Mouse (Mus musculus) kidney, embryonic 15.5 days (tissue): ENCODE results near the gene Apobec2. TPM values are rescaled to one million over a fixed set of nuclear protein-coding genes. Genes with fewer than 3 reads are reported as not detected.

Experiments used
- ATAC-seq: fragments of 200-750 bp; cut with Nextera tagmentation; replicated peaks from 2 replicates; pipeline ENCODE4 v1.8.0; 2017; ENCODE audit warnings: moderate TSS enrichment; ENCODE audit not compliant: low FRiP score
- H3K27ac ChIP-seq: fragments of 300-500 bp; sonication (generic); 2 replicates; pipeline ENCODE4 v1.5.1; 2015; ENCODE audit warnings: mild to moderate bottlenecking, inconsistent platforms
- H3K27me3 ChIP-seq: fragments of 300-500 bp; sonication (generic); 2 replicates; pipeline ENCODE4 v1.6.1; 2015; ENCODE audit warnings: inconsistent platforms
- H3K36me3 ChIP-seq: fragments of 300-500 bp; sonication (generic); 2 replicates; pipeline ENCODE4 v1.6.1; 2015; ENCODE audit warnings: inconsistent platforms
- H3K4me1 ChIP-seq: fragments of 300-500 bp; sonication (generic); 2 replicates; pipeline ENCODE4 v1.6.1; 2015; ENCODE audit warnings: inconsistent platforms
- H3K4me2 ChIP-seq: fragments of 300-500 bp; sonication (generic); 2 replicates; pipeline ENCODE4 v1.6.1; 2015; ENCODE audit warnings: moderate library complexity, mild to moderate bottlenecking, inconsistent platforms
- H3K4me3 ChIP-seq: fragments of 300-500 bp; sonication (generic); replicated peaks from 2 replicates; pipeline ENCODE4 v1.5.1; 2015; ENCODE audit warnings: mild to moderate bottlenecking, inconsistent platforms
- H3K9ac ChIP-seq: fragments of 300-500 bp; sonication (generic); 2 replicates; pipeline ENCODE4 v1.6.1; 2015; ENCODE audit warnings: mild to moderate bottlenecking, inconsistent platforms
- H3K9me3 ChIP-seq: fragments of 300-500 bp; sonication (generic); replicated peaks from 2 replicates; pipeline ENCODE4 v1.6.1; 2016; ENCODE audit warnings: inconsistent platforms
- WGBS: fragments of 180-500 bp; shearing (Covaris S2); methylation state at CpG from one replicate; pipeline ENCODE4 v1.1.7; 2015; ENCODE audit warnings: mixed read lengths; 5-methylcytosine and 5-hydroxymethylcytosine counted together
- polyA plus RNA-seq: library from polyadenylated mRNA; unstranded; fragments of >200 nt; fragmentation: Nextera tagmentation; extraction: Ambion mirVana; gene quantifications from 2 replicates; pipeline ENCODE4 v1.2.1, GENCODE M21; 2015

The Apobec2 gene
- polyA plus RNA-seq, 1 experiment from 2014 or later = 4.2 TPM

GRCm38 (mm10) chr17:48402751-48403150 is 30.0 kb downstream of the Apobec2 start:
- ATAC-seq = no peak
- Histone ChIP-seq H3K4me3 (no peak overlapping the region), H3K27me3 (no peaks in the 10 kb centered on the region), H3K9ac (no peak overlapping the region), H3K9me3 (no peaks in the 10 kb centered on the region), H3K4me1 (peaks cover 9% of the 10 kb centered on the region), H3K36me3 (peaks cover 34% of the 10 kb centered on the region), H3K27ac (no peak overlapping the region), H3K4me2 (no peak overlapping the region)
- WGBS = 84% methylated on average over 3 of the region's 3 CpGs

- no peaks in the 10 kb centered on the region for H3K4me1 ChIP-seq
- H3K27ac ChIP-seq = no peak overlapping the region
- H3K36me3 ChIP-seq = peaks cover 44% of the 10 kb centered on the region
- 90% methylated on average over 4 of the region's 4 CpGs for WGBS
- no peak for ATAC-seq
- H3K4me3 ChIP-seq = no peak overlapping the region
- H3K9ac ChIP-seq = no peak overlapping the region
- no peak overlapping the region for H3K4me2 ChIP-seq
- no peaks in the 10 kb centered on the region for H3K27me3 ChIP-seq
- no peaks in the 10 kb centered on the region for H3K9me3 ChIP-seq
Measured at GRCm38 (mm10) chr17:48401710-48402109, 31.0 kb downstream of the Apobec2 start.

DNA sequence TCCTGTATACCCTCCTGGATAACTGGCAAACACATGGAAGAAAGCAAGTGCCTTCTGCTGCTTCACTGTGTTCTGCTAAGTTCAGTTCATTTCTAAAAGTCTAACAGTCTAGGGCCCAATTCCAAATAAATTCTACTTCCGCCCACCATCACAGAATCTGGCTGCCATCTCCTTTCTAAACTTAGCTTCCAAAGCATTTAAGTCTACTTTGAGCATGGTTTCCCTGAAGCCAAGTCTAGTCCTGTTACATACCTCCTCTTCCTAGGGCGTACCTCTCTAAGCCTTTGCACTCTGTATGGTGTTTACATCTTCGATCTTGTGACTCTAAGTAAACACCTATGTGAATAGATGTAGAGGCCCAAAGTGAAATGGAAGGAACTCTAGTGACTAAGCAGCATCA is 40.1 kb downstream of the Apobec2 start:
- H3K9me3 ChIP-seq = no peaks in the 10 kb centered on the region
- peaks cover 99% of the 10 kb centered on the region for H3K36me3 ChIP-seq
- no peaks in the 10 kb centered on the region for H3K27me3 ChIP-seq
- no peak overlapping the region for H3K4me2 ChIP-seq
- WGBS = 96% methylated on average over 3 of the region's 3 CpGs
- H3K9ac ChIP-seq = no peak overlapping the region
- ATAC-seq = no peak
- H3K4me1 ChIP-seq = no peaks in the 10 kb centered on the region
- no peak overlapping the region for H3K27ac ChIP-seq
- H3K4me3 ChIP-seq = no peak overlapping the region

DNA sequence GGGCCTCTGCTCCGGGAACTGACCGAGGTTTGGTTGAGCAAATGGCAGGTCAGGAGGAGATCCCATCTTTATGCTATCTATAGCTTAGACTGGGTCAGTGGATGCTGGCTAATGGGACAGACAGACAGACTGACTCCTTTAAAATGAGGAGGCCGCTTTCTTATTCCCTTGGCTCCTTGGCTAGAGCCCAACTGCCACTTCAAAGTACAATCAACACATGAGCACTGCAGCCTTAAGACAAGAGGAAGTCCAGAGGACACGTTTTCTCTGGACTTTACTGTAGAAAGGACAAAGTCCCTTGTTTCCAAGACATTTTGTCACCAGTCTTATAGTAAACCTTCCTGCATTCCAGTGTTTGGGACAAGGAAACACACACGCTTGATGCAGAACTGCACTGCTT is 41.3 kb downstream of the Apobec2 start:
- Histone ChIP-seq H3K36me3 (peaks cover 100% of the 10 kb centered on the region), H3K4me1 (no peaks in the 10 kb centered on the region), H3K9me3 (no peaks in the 10 kb centered on the region), H3K4me2 (no peak overlapping the region), H3K4me3 (no peak overlapping the region), H3K27ac (no peak overlapping the region), H3K27me3 (no peaks in the 10 kb centered on the region), H3K9ac (no peak overlapping the region)
- ATAC-seq = no peak
- 94% methylated on average over 5 of the region's 5 CpGs for WGBS

- Histone ChIP-seq H3K27ac (no peak overlapping the region), H3K4me2 (no peak overlapping the region), H3K9ac (no peak overlapping the region), H3K4me1 (no peaks in the 10 kb centered on the region), H3K36me3 (peaks cover 89% of the 10 kb centered on the region), H3K9me3 (no peaks in the 10 kb centered on the region), H3K4me3 (no peak overlapping the region), H3K27me3 (no peaks in the 10 kb centered on the region)
- ATAC-seq = no peak
- 93% methylated on average over 5 of the region's 5 CpGs for WGBS
Measured at GRCm38 (mm10) chr17:48389442-48389841, 43.3 kb downstream of the Apobec2 start.

GRCm38 (mm10) chr17:48388666-48389065 is 44.1 kb downstream of the Apobec2 start:
- WGBS = 85% methylated on average over 2 of the region's 2 CpGs
- Histone ChIP-seq H3K27ac (no peak overlapping the region), H3K4me2 (no peak overlapping the region), H3K27me3 (no peaks in the 10 kb centered on the region), H3K9ac (no peak overlapping the region), H3K9me3 (no peaks in the 10 kb centered on the region), H3K36me3 (peaks cover 81% of the 10 kb centered on the region), H3K4me1 (no peaks in the 10 kb centered on the region), H3K4me3 (no peak overlapping the region)
- no peak for ATAC-seq

- H3K36me3 ChIP-seq = peaks cover 54% of the 10 kb centered on the region
- H3K9me3 ChIP-seq = no peaks in the 10 kb centered on the region
- no peak for ATAC-seq
- no peak overlapping the region for H3K4me3 ChIP-seq
- no peak overlapping the region for H3K9ac ChIP-seq
- H3K27ac ChIP-seq = no peak overlapping the region
- H3K27me3 ChIP-seq = no peaks in the 10 kb centered on the region
- H3K4me1 ChIP-seq = no peaks in the 10 kb centered on the region
- WGBS = 79% methylated on average over 2 of the region's 2 CpGs
- H3K4me2 ChIP-seq = no peak overlapping the region
Measured at GRCm38 (mm10) chr17:48385786-48386461, 46.8 kb downstream of the Apobec2 start.

- Histone ChIP-seq H3K27ac (no peak overlapping the region), H3K4me2 (no peak overlapping the region), H3K9ac (no peak overlapping the region), H3K4me3 (no peak overlapping the region), H3K27me3 (no peaks in the 10 kb centered on the region), H3K4me1 (no peaks in the 10 kb centered on the region), H3K9me3 (no peaks in the 10 kb centered on the region), H3K36me3 (no peaks in the 10 kb centered on the region)
- no peak for ATAC-seq
Measured at GRCm38 (mm10) chr17:48379050-48379449, 53.7 kb downstream of the Apobec2 start.

DNA sequence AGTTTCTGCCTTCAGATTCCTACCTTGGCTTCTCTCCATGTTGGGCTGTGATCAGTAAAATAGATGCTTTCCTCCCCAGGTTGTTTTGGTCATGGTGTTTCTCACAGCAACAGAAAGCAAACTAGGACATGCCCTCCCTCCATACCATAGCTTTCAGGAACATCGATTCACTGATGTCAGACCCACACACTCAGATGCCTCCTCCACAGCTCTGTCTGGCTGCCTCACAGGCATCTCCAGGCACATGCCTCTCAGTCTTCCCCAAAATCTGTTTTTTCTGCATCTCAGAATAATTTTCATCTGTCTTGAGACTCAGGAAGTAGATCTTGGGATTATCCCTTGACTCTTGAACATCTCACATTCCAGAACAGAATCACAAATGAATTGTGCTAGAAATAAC is 56.6 kb downstream of the Apobec2 start:
- H3K27me3 ChIP-seq = no peaks in the 10 kb centered on the region
- no peak for ATAC-seq
- H3K9me3 ChIP-seq = no peaks in the 10 kb centered on the region
- no peak overlapping the region for H3K4me3 ChIP-seq
- no peak overlapping the region for H3K9ac ChIP-seq
- H3K4me2 ChIP-seq = no peak overlapping the region
- no peaks in the 10 kb centered on the region for H3K36me3 ChIP-seq
- H3K4me1 ChIP-seq = no peaks in the 10 kb centered on the region
- WGBS = 80% methylated on average over 1 of the region's 1 CpGs
- H3K27ac ChIP-seq = no peak overlapping the region

DNA sequence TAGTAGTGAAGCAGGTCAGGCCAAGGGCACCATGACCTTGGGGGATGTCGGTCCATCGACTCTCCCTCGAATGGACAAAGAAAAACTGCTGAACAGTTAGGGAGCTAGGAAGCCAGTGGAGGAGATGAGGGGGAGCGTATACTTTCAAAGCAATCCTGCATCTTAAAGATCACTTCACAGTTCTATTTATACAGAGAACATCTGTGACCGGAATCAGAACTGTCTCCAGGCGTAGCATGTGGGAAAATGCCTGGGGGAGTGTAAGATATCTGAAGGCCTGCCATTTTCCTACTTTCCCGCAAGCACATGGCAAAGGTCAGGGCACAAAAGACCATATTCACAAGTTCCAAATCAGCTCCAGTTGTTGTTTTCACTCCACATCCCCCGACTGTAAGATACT is 59.7 kb downstream of the Apobec2 start:
- Histone ChIP-seq H3K36me3 (no peaks in the 10 kb centered on the region), H3K4me1 (no peaks in the 10 kb centered on the region), H3K4me3 (no peak overlapping the region), H3K27ac (no peak overlapping the region), H3K9ac (no peak overlapping the region), H3K9me3 (no peaks in the 10 kb centered on the region), H3K27me3 (no peaks in the 10 kb centered on the region), H3K4me2 (no peak overlapping the region)
- WGBS = 73% methylated on average over 8 of the region's 8 CpGs
- ATAC-seq = no peak

DNA sequence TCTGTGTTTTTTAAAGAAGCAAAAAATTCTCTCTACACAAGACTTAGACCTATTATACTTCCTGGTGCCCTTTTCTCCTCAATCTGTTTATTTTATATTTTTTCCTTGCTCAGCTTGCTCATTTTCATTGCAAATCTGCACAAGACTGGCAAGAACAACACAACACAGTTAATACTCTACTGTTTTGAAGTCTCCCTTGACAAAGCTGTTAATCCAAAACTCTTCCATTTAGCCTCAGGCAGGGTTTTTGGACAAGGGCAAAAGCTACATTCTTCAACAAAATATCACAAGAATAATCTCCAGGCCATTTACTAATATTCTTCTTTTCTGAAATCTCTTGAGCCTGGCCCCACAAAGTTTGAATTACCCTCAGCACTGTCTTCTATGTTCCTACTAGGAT is 61.1 kb downstream of the Apobec2 start:
- no peaks in the 10 kb centered on the region for H3K4me1 ChIP-seq
- no peak overlapping the region for H3K27ac ChIP-seq
- H3K9me3 ChIP-seq = no peaks in the 10 kb centered on the region
- H3K27me3 ChIP-seq = no peaks in the 10 kb centered on the region
- no peak overlapping the region for H3K4me3 ChIP-seq
- H3K4me2 ChIP-seq = no peak overlapping the region
- ATAC-seq = no peak
- no peaks in the 10 kb centered on the region for H3K36me3 ChIP-seq
- H3K9ac ChIP-seq = no peak overlapping the region
